Mouse (Mus musculus) mouse trophoblast stem cell (cell line): ENCODE measurements around the gene Spcs2.

Experiments used
- in situ Hi-C, 2 experiments: fragments of 300-500 bp; cut with MseI, MboI; formaldehyde crosslinking; loops; 2 replicates in 1 of 2; 3 replicates in 1 of 2; pipeline ENCODE4 v1.15.1; 2025

Spcs2 gene

GRCm38 (mm10) chr7:99863362-99863761 is at the start of gene Spcs2:
Spcs2 (minus strand) TSS chr7:99863462.
- in situ Hi-C loops, result no loop called here

GRCm38 (mm10) chr7:99911038-99911437 is 47.8 kb upstream of the Spcs2 start:
- in situ Hi-C loops, result no loop called here

- in situ Hi-C loops, result no loop called here
Measured at GRCm38 (mm10) chr7:99907463-99907862, 44.2 kb upstream of the Spcs2 start.

- in situ Hi-C loops, result no loop called here
Measured at GRCm38 (mm10) chr7:99906346-99906745, 43.1 kb upstream of the Spcs2 start.

- in situ Hi-C loops, result no loop called here
Measured at GRCm38 (mm10) chr7:99904421-99905005, 41.3 kb upstream of the Spcs2 start.

- in situ Hi-C loops, result no loop called here
Measured at GRCm38 (mm10) chr7:99902918-99903665, 39.8 kb upstream of the Spcs2 start.

GRCm38 (mm10) chr7:99902208-99902607 is 38.9 kb upstream of the Spcs2 start:
- in situ Hi-C loops, result no loop called here

- in situ Hi-C loops, result no loop called here
Measured at GRCm38 (mm10) chr7:99896905-99897304, 33.6 kb upstream of the Spcs2 start.

- in situ Hi-C loops, result no loop called here
Measured at GRCm38 (mm10) chr7:99894478-99894877, 31.2 kb upstream of the Spcs2 start.

GRCm38 (mm10) chr7:99893967-99894366 is 30.7 kb upstream of the Spcs2 start:
- in situ Hi-C loops, result no loop called here

- in situ Hi-C loops, result no loop called here
Measured at GRCm38 (mm10) chr7:99892351-99892750, 29.1 kb upstream of the Spcs2 start.

- in situ Hi-C loops, result no loop called here
Measured at GRCm38 (mm10) chr7:99891471-99891870, 28.2 kb upstream of the Spcs2 start.

- in situ Hi-C loops, result no loop called here
Measured at GRCm38 (mm10) chr7:99890168-99890755, 27.0 kb upstream of the Spcs2 start.

- in situ Hi-C loops, result no loop called here
Measured at GRCm38 (mm10) chr7:99889175-99889880, 26.1 kb upstream of the Spcs2 start.

- in situ Hi-C loops, result no loop called here
Measured at GRCm38 (mm10) chr7:99887743-99888142, 24.5 kb upstream of the Spcs2 start.

- in situ Hi-C loops, result no loop called here
Measured at GRCm38 (mm10) chr7:99887230-99887735, 24.0 kb upstream of the Spcs2 start.

GRCm38 (mm10) chr7:99878254-99878653 is 15.0 kb upstream of the Spcs2 start:
- in situ Hi-C loops, result loop anchor here in 1 of 2 experiments (5.0 kb wide), 1 partner anchor 66 kb away; no protein-coding TSS in a partner anchor

- in situ Hi-C loops, result loop anchor here in 1 of 2 experiments (5.0 kb wide), 1 partner anchor 64 kb away; no protein-coding TSS in a partner anchor
Measured at GRCm38 (mm10) chr7:99876345-99876744, 13.1 kb upstream of the Spcs2 start.

GRCm38 (mm10) chr7:99875891-99876290 is 12.6 kb upstream of the Spcs2 start:
- in situ Hi-C loops, result loop anchor here in 1 of 2 experiments (5.0 kb wide), 1 partner anchor 64 kb away; no protein-coding TSS in a partner anchor

- in situ Hi-C loops, result no loop called here
Measured at GRCm38 (mm10) chr7:99873965-99874364, 10.7 kb upstream of the Spcs2 start.

- in situ Hi-C loops, result no loop called here
Measured at GRCm38 (mm10) chr7:99869296-99869695, 6.0 kb upstream of the Spcs2 start.

GRCm38 (mm10) chr7:99865219-99865618 is 2.0 kb upstream of the Spcs2 start:
- in situ Hi-C loops, result no loop called here
